Mouse (Mus musculus): Measurements from ENCODE around the gene Atg5.

Gene Atg5

GRCm38 (mm10) chr10:44392855-44393254, 124.7 kb downstream of the Atg5 start:
- DNase-seq = no peak

- no peak for DNase-seq
Measured at GRCm38 (mm10) chr10:44400119-44400518, 132.0 kb downstream of the Atg5 start.

- no peak for DNase-seq
Measured at GRCm38 (mm10) chr10:44400602-44401001, 132.4 kb downstream of the Atg5 start.

GRCm38 (mm10) chr10:44401600-44401999, 133.4 kb downstream of the Atg5 start:
- no peak for DNase-seq

GRCm38 (mm10) chr10:44403415-44403814, 135.3 kb downstream of the Atg5 start:
- no peak for DNase-seq

- DNase-seq = no peak
Measured at GRCm38 (mm10) chr10:44409054-44409453, 140.9 kb downstream of the Atg5 start.

GRCm38 (mm10) chr10:44409958-44410357, 141.8 kb downstream of the Atg5 start:
- no peak for DNase-seq

Data from right cerebral cortex, adult 18-20 months (tissue).